Mouse (Mus musculus) olfactory bulb, adult 2 months (tissue): ENCODE data around the gene F11r. TPM values are rescaled to one million over a fixed set of nuclear protein-coding genes. Genes with fewer than 3 reads are reported as not detected.
A peak's percentile ranks its signal among the peaks of the same experiment; 100 is the strongest.

ENCODE experiments used
- H3K27ac ChIP-seq: fragments of 200-500 bp; 2 replicates; pipeline ENCODE4 v1.5.1; 2012; ENCODE audit warnings: low read depth, low read length; ENCODE audit not compliant: insufficient read depth
- H3K4me1 ChIP-seq: fragments of 200-500 bp; 2 replicates; pipeline ENCODE4 v1.6.1; 2012; ENCODE audit warnings: low read length; ENCODE audit not compliant: control insufficient read depth, insufficient read depth
- H3K4me3 ChIP-seq: fragments of 200-500 bp; 2 replicates; pipeline ENCODE4 v1.5.1; 2012; ENCODE audit warnings: mild to moderate bottlenecking, low read depth, low read length, moderate library complexity; ENCODE audit not compliant: insufficient read depth
- CTCF ChIP-seq: fragments of 200-500 bp; IDR thresholded peaks from 2 replicates; pipeline ENCODE4 v1.5.1; 2012; ENCODE audit warnings: low read depth, mild to moderate bottlenecking, low read length, moderate library complexity; ENCODE audit not compliant: insufficient read depth
- POLR2A ChIP-seq: fragments of 200-500 bp; IDR thresholded peaks from 2 replicates; pipeline ENCODE4 v1.6.1; 2012; ENCODE audit warnings: mild to moderate bottlenecking, low read depth, low read length, moderate library complexity; ENCODE audit not compliant: insufficient read depth
- WGBS: fragments of 180-500 bp; shearing (Covaris S2); methylation state at CpG from one replicate; pipeline ENCODE4 v1.1.7; 2018; 5-methylcytosine and 5-hydroxymethylcytosine counted together
- polyA plus RNA-seq: library from polyadenylated mRNA; stranded (reverse); fragments of >200 nt; gene quantifications from 2 replicates; pipeline ENCODE4 v1.2.4, GENCODE M21; 2012; ENCODE audit warnings: low replicate concordance; ENCODE audit not compliant: missing spikeins, insufficient read depth, insufficient read length

The F11r gene
- polyA plus RNA-seq, 1 experiment: not detected

GRCm38 (mm10) chr1:171425126-171425525 lies 12.2 kb upstream of the F11r start:
- no peaks in the 10 kb centered on the region for H3K4me1 ChIP-seq
- no peak overlapping the region for H3K4me3 ChIP-seq
- WGBS: 81% methylated on average over 4 of the region's 4 CpGs
- no peak overlapping the region for H3K27ac ChIP-seq
- TF ChIP-seq CTCF: no peak
- no peak for TF ChIP-seq POLR2A

DNA sequence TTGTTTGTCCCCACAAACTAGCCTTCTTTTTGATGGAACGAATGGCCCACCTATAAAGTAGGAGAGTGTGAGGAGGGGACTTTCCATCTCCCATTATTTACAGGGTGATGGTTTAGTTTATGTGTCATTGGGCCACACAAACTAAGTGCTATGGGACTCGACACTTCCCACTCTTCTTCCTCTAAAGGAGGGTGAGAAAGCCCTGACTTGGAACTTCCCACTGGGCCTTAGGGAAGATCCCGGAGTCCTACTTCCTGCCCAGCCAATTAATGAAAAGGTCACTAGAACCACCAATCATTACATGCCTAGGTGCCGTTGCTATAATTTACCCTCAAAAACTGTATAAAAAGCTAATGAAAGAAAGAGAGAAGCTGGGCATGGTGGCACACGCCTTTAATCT lies 5.2 kb upstream of the F11r start:
- TF ChIP-seq POLR2A: no peak
- Histone ChIP-seq H3K4me3 (no peak overlapping the region), H3K27ac (no peak overlapping the region), H3K4me1 (peaks cover under 1% of the 10 kb centered on the region)
- WGBS: 79% methylated on average over 5 of the region's 5 CpGs

DNA sequence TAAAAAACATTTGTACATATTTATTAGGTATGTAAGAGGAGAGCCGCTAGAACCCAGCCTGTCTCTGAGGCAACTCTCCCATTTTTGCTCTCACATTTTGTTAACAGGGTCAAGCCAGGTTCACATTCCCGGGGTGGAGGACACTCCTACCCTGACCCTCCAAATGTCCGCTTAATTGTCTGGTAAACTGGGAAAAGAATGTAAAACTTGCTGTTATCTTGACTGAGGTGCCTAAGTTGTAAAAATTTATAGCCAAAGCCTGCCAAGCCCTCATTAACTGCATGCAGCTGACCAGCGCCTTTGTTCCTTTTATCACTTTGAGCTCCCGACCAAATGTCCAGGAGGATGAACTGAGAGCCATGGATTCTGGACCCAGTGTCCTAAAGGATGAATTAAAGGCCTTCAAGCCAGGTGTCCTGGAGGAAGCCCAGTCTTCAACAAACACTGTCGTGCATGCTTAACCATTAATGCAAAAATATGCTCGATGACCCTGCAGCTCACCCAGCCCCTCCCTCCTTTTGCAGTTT lies 2.0 kb upstream of the F11r start:
- 77% methylated on average over 7 of the region's 7 CpGs for whole genome bisulfite sequencing
- no peak for TF ChIP-seq POLR2A
- TF ChIP-seq CTCF: no peak
- no peak overlapping the region for H3K27ac ChIP-seq

DNA sequence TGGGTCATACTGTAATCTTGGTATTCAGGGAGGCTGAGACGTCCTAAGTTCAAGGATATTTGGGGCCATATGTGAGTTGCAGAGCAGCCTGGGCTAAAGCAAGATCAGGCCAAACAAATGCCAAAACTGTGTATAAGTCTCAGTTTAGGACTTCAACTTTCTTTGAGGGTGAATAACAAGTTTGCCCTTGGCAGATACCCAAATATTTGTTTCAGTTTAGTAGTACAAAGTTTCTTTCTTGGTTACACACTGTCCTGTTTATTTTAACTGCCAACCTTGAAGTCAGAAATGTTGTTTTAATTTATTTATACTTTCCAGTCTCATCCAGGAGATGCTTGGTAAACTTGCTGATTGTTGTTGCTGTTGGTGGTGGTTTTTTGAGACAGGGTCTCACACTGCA lies 1.4 kb upstream of the F11r start:
- TF ChIP-seq CTCF (no peak), POLR2A (no peak)
- WGBS: 87% methylated on average over 1 of the region's 1 CpGs
- no peak overlapping the region for H3K4me3 ChIP-seq
- H3K27ac ChIP-seq: no peak overlapping the region
- H3K4me1 ChIP-seq: peaks cover 9% of the 10 kb centered on the region

More for the DNA sequence above, 2.0 kb upstream of the F11r start:
- Histone ChIP-seq H3K4me3 (no peak overlapping the region), H3K4me1 (peaks cover 7% of the 10 kb centered on the region)

- peaks cover 9% of the 10 kb centered on the region for H3K4me1 ChIP-seq
- H3K27ac ChIP-seq: no peak overlapping the region
- peak overlapping the region; percentile 30; the same call in 1 of the 2 replicates for H3K4me3 ChIP-seq
- WGBS: 17% methylated on average over 18 of the region's 18 CpGs
- no peak for TF ChIP-seq CTCF
- no peak for TF ChIP-seq POLR2A
These were observed 807 bp downstream of the F11r start for GRCm38 (mm10) chr1:171438014-171438670.

GRCm38 (mm10) chr1:171439072-171439471 lies 1.7 kb downstream of the F11r start:
- 71% methylated on average over 8 of the region's 8 CpGs for WGBS
- Histone ChIP-seq H3K4me3 (no peak overlapping the region), H3K27ac (no peak overlapping the region), H3K4me1 (peaks cover 9% of the 10 kb centered on the region)
- no peak for TF ChIP-seq POLR2A
- no peak for TF ChIP-seq CTCF

GRCm38 (mm10) chr1:171440025-171440725 lies 2.8 kb downstream of the F11r start:
- Histone ChIP-seq H3K4me1 (peaks cover 9% of the 10 kb centered on the region), H3K4me3 (no peak overlapping the region), H3K27ac (no peak overlapping the region)
- TF ChIP-seq CTCF (no peak), POLR2A (no peak)
- 18% methylated on average over 9 of the region's 9 CpGs for WGBS

DNA sequence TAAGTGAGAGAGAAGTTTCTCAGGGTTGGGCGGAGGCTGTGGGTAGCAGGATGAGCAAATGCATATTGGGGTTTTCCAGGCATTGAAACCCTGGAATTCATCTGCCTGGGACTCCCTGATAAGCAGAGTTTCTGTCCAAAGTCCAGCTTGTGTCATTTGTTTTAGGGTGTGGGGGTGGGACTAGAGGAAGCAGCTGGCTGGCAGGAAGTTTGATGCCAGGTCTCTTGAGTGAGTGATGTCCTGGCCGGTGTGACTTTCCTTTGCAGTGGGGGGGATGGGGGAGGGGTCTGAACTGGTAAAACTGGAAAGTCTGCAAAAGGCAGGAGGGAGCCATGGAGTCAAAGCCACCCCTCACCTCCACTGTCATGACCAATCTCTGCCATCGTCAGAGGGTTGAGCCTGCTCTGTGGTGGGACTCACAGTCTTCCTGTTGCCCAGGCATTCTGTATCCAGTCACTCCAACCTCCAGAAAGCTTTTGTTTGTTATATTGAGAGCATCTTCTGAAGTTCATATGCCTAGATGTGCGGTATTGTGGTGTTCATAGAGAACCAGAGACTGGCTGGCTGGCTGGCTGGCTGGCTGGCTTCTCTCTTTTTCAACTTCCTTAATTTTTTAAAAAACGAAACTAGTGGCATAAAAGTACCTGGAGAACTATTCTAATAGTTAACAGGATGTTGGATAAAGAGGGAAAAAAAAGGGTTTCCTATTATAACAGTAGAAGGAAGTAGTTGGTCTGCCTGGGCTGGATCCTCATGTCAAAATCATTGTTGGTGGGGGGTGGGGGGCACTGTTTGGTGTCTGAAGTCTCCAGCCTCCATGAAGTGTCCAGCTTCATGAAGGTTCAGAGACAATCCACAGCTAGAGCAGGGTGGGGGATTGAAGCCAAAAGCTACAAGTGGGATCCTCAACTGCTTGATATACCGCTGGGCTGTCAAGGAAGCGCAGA lies 4.4 kb downstream of the F11r start:
- H3K27ac ChIP-seq: 0 out of 2 replicates have a peak overlapping the region, but pooled peaks have one; percentile 13
- no peak overlapping the region for H3K4me3 ChIP-seq
- TF ChIP-seq CTCF (no peak), POLR2A (no peak)
- H3K4me1 ChIP-seq: peaks cover 9% of the 10 kb centered on the region
- 69% methylated on average over 7 of the region's 7 CpGs for WGBS

DNA sequence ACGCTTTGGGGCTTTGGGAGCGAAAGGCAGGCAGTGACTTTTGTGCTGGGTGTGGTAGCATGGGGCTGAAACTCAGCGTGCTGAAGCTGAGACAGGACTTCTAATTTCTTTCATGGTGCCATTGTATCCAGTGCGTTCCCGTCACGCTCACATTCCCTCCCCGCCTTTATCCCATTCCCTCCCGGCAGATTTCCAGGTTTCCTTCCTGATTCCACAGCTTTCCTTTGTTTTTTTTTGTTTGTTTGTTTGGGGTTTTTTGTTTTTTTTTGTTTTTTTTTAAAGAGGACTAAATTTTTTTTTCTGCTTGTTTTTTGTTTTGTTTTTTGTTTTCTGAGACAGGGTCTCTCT lies 5.1 kb downstream of the F11r start:
- TF ChIP-seq CTCF: no peak
- TF ChIP-seq POLR2A: no peak
- 73% methylated on average over 8 of the region's 8 CpGs for WGBS
- Histone ChIP-seq H3K4me1 (peaks cover 6% of the 10 kb centered on the region), H3K4me3 (no peak overlapping the region), H3K27ac (0 out of 2 replicates have a peak overlapping the region, but pooled peaks have one; percentile 13)
